Mouse (Mus musculus): ENCODE results near the gene Daw1. TPM values are rescaled to one million over a fixed set of nuclear protein-coding genes. Genes with fewer than 3 reads are reported as not detected.
A peak's percentile ranks its signal among the peaks of the same experiment; 100 is the strongest.

The Daw1 gene
- polyA plus RNA-seq, 1 experiment from 2014 or later, result 0.11 TPM

GRCm38 (mm10) chr1:83161658-83162057, 2.1 kb downstream of the Daw1 start:
- Histone ChIP-seq H3K27me3 (ENCODE audit: control insufficient read depth, insufficient read depth, low read length) (no peaks in the 10 kb centered on the region), H3K9me3 (ENCODE audit: control insufficient read depth, low read length) (no peaks in the 10 kb centered on the region), H3K27ac (replicated peaks; ENCODE audit: low read depth, low read length) (no peak overlapping the region), H3K36me3 (ENCODE audit: control insufficient read depth, insufficient read depth, low read length) (no peaks in the 10 kb centered on the region), H3K4me2 (ENCODE audit: low read depth, severe bottlenecking) (no peak overlapping the region), H3K9ac (ENCODE audit: low read length) (no peak overlapping the region), H3K4me1 (ENCODE audit: control insufficient read depth, insufficient read depth, low read length) (no peaks in the 10 kb centered on the region), H3K4me3 (ENCODE audit: low read depth, low read length) (no peak overlapping the region)
- ATAC-seq (ENCODE audit: insufficient number of reproducible peaks, low FRiP score, low TSS enrichment, low read depth) (no peak), DNase-seq (ENCODE audit: low spot score) (peak; percentile 15)
- 79% methylated on average over 3 of the region's 3 CpGs for WGBS

- Histone ChIP-seq H3K4me1 (ENCODE audit: control insufficient read depth, insufficient read depth, low read length) (no peaks in the 10 kb centered on the region), H3K9me3 (ENCODE audit: control insufficient read depth, low read length) (no peaks in the 10 kb centered on the region), H3K4me2 (ENCODE audit: low read depth, severe bottlenecking) (no peak overlapping the region), H3K27me3 (ENCODE audit: control insufficient read depth, insufficient read depth, low read length) (no peaks in the 10 kb centered on the region), H3K4me3 (ENCODE audit: low read depth, low read length) (no peak overlapping the region), H3K27ac (replicated peaks; ENCODE audit: low read depth, low read length) (no peak overlapping the region), H3K36me3 (ENCODE audit: control insufficient read depth, insufficient read depth, low read length) (no peaks in the 10 kb centered on the region), H3K9ac (ENCODE audit: low read length) (no peak overlapping the region)
- DNase-seq (ENCODE audit: low spot score) (peak; percentile 3), ATAC-seq (ENCODE audit: insufficient number of reproducible peaks, low FRiP score, low TSS enrichment, low read depth) (no peak)
- 84% methylated on average over 3 of the region's 3 CpGs for WGBS
Measured at GRCm38 (mm10) chr1:83164027-83164426, 4.5 kb downstream of the Daw1 start.

GRCm38 (mm10) chr1:83169158-83169557, 9.6 kb downstream of the Daw1 start:
- DNase-seq (ENCODE audit: low spot score) (no peak), ATAC-seq (ENCODE audit: insufficient number of reproducible peaks, low FRiP score, low TSS enrichment, low read depth) (peak; percentile 75; the same call in 1 of the 2 replicates)
- Histone ChIP-seq H3K9ac (ENCODE audit: low read length) (no peak overlapping the region), H3K4me2 (ENCODE audit: low read depth, severe bottlenecking) (no peak overlapping the region), H3K9me3 (ENCODE audit: control insufficient read depth, low read length) (no peaks in the 10 kb centered on the region), H3K4me1 (ENCODE audit: control insufficient read depth, insufficient read depth, low read length) (no peaks in the 10 kb centered on the region), H3K36me3 (ENCODE audit: control insufficient read depth, insufficient read depth, low read length) (no peaks in the 10 kb centered on the region), H3K27ac (replicated peaks; ENCODE audit: low read depth, low read length) (0 out of 2 replicates have a peak overlapping the region, but pooled peaks have one; percentile 16), H3K4me3 (ENCODE audit: low read depth, low read length) (no peak overlapping the region), H3K27me3 (ENCODE audit: control insufficient read depth, insufficient read depth, low read length) (no peaks in the 10 kb centered on the region)
- WGBS, result 81% methylated on average over 3 of the region's 3 CpGs

GRCm38 (mm10) chr1:83175985-83176384, 16.4 kb downstream of the Daw1 start:
- Histone ChIP-seq H3K9me3 (ENCODE audit: control insufficient read depth, low read length) (no peaks in the 10 kb centered on the region), H3K27me3 (ENCODE audit: control insufficient read depth, insufficient read depth, low read length) (no peaks in the 10 kb centered on the region), H3K4me2 (ENCODE audit: low read depth, severe bottlenecking) (no peak overlapping the region), H3K9ac (ENCODE audit: low read length) (no peak overlapping the region), H3K36me3 (ENCODE audit: control insufficient read depth, insufficient read depth, low read length) (no peaks in the 10 kb centered on the region), H3K27ac (replicated peaks; ENCODE audit: low read depth, low read length) (no peak overlapping the region), H3K4me1 (ENCODE audit: control insufficient read depth, insufficient read depth, low read length) (no peaks in the 10 kb centered on the region), H3K4me3 (ENCODE audit: low read depth, low read length) (no peak overlapping the region)
- no peak for ATAC-seq (ENCODE audit: insufficient number of reproducible peaks, low FRiP score, low TSS enrichment, low read depth)
- 75% methylated on average over 1 of the region's 1 CpGs for WGBS
- no peak for DNase-seq (ENCODE audit: low spot score)

- DNase-seq (ENCODE audit: low spot score) (no peak), ATAC-seq (ENCODE audit: insufficient number of reproducible peaks, low FRiP score, low TSS enrichment, low read depth) (no peak)
- H3K27ac ChIP-seq (replicated peaks; ENCODE audit: low read depth, low read length), result no peak overlapping the region
- no peaks in the 10 kb centered on the region for H3K9me3 ChIP-seq (ENCODE audit: control insufficient read depth, low read length)
- no peaks in the 10 kb centered on the region for H3K4me1 ChIP-seq (ENCODE audit: control insufficient read depth, insufficient read depth, low read length)
- no peak overlapping the region for H3K4me2 ChIP-seq (ENCODE audit: low read depth, severe bottlenecking)
- 91% methylated on average over 7 of the region's 7 CpGs for WGBS
- no peaks in the 10 kb centered on the region for H3K36me3 ChIP-seq (ENCODE audit: control insufficient read depth, insufficient read depth, low read length)
- H3K27me3 ChIP-seq (ENCODE audit: control insufficient read depth, insufficient read depth, low read length), result no peaks in the 10 kb centered on the region
- no peak overlapping the region for H3K4me3 ChIP-seq (ENCODE audit: low read depth, low read length)
- no peak overlapping the region for H3K9ac ChIP-seq (ENCODE audit: low read length)
Measured at GRCm38 (mm10) chr1:83179531-83179930, 20.0 kb downstream of the Daw1 start.

GRCm38 (mm10) chr1:83181418-83181817, 21.9 kb downstream of the Daw1 start:
- DNase-seq (ENCODE audit: low spot score) (no peak), ATAC-seq (ENCODE audit: insufficient number of reproducible peaks, low FRiP score, low TSS enrichment, low read depth) (no peak)
- Histone ChIP-seq H3K36me3 (ENCODE audit: control insufficient read depth, insufficient read depth, low read length) (no peaks in the 10 kb centered on the region), H3K27ac (replicated peaks; ENCODE audit: low read depth, low read length) (no peak overlapping the region), H3K4me1 (ENCODE audit: control insufficient read depth, insufficient read depth, low read length) (no peaks in the 10 kb centered on the region), H3K4me3 (ENCODE audit: low read depth, low read length) (no peak overlapping the region), H3K9me3 (ENCODE audit: control insufficient read depth, low read length) (no peaks in the 10 kb centered on the region), H3K9ac (ENCODE audit: low read length) (no peak overlapping the region), H3K4me2 (ENCODE audit: low read depth, severe bottlenecking) (no peak overlapping the region), H3K27me3 (ENCODE audit: control insufficient read depth, insufficient read depth, low read length) (no peaks in the 10 kb centered on the region)
- 69% methylated on average over 4 of the region's 4 CpGs for WGBS

- Histone ChIP-seq H3K36me3 (ENCODE audit: control insufficient read depth, insufficient read depth, low read length) (no peaks in the 10 kb centered on the region), H3K4me1 (ENCODE audit: control insufficient read depth, insufficient read depth, low read length) (no peaks in the 10 kb centered on the region), H3K4me2 (ENCODE audit: low read depth, severe bottlenecking) (no peak overlapping the region), H3K9me3 (ENCODE audit: control insufficient read depth, low read length) (no peaks in the 10 kb centered on the region), H3K27ac (replicated peaks; ENCODE audit: low read depth, low read length) (no peak overlapping the region), H3K4me3 (ENCODE audit: low read depth, low read length) (no peak overlapping the region), H3K27me3 (ENCODE audit: control insufficient read depth, insufficient read depth, low read length) (no peaks in the 10 kb centered on the region), H3K9ac (ENCODE audit: low read length) (no peak overlapping the region)
- DNase-seq (ENCODE audit: low spot score) (peak; percentile 70), ATAC-seq (ENCODE audit: insufficient number of reproducible peaks, low FRiP score, low TSS enrichment, low read depth) (no peak)
- WGBS, result 49% methylated on average over 2 of the region's 2 CpGs
Measured at GRCm38 (mm10) chr1:83187154-83187553, 27.6 kb downstream of the Daw1 start.

- no peak overlapping the region for H3K4me3 ChIP-seq (ENCODE audit: low read depth, low read length)
- no peak overlapping the region for H3K4me2 ChIP-seq (ENCODE audit: low read depth, severe bottlenecking)
- ATAC-seq (ENCODE audit: insufficient number of reproducible peaks, low FRiP score, low TSS enrichment, low read depth), result no peak
- H3K4me1 ChIP-seq (ENCODE audit: control insufficient read depth, insufficient read depth, low read length), result no peaks in the 10 kb centered on the region
- no peaks in the 10 kb centered on the region for H3K9me3 ChIP-seq (ENCODE audit: control insufficient read depth, low read length)
- DNase-seq (ENCODE audit: low spot score), result no peak
- no peaks in the 10 kb centered on the region for H3K27me3 ChIP-seq (ENCODE audit: control insufficient read depth, insufficient read depth, low read length)
- no peaks in the 10 kb centered on the region for H3K36me3 ChIP-seq (ENCODE audit: control insufficient read depth, insufficient read depth, low read length)
- no peak overlapping the region for H3K9ac ChIP-seq (ENCODE audit: low read length)
- no peak overlapping the region for H3K27ac ChIP-seq (replicated peaks; ENCODE audit: low read depth, low read length)
- WGBS, result 78% methylated on average over 1 of the region's 1 CpGs
Measured at GRCm38 (mm10) chr1:83209981-83210380, 50.4 kb downstream of the Daw1 start.

GRCm38 (mm10) chr1:83218260-83218659, 58.7 kb downstream of the Daw1 start:
- Histone ChIP-seq H3K27ac (replicated peaks; ENCODE audit: low read depth, low read length) (no peak overlapping the region), H3K4me3 (ENCODE audit: low read depth, low read length) (no peak overlapping the region), H3K4me1 (ENCODE audit: control insufficient read depth, insufficient read depth, low read length) (no peaks in the 10 kb centered on the region), H3K4me2 (ENCODE audit: low read depth, severe bottlenecking) (no peak overlapping the region), H3K9me3 (ENCODE audit: control insufficient read depth, low read length) (no peaks in the 10 kb centered on the region), H3K36me3 (ENCODE audit: control insufficient read depth, insufficient read depth, low read length) (no peaks in the 10 kb centered on the region), H3K9ac (ENCODE audit: low read length) (no peak overlapping the region), H3K27me3 (ENCODE audit: control insufficient read depth, insufficient read depth, low read length) (no peaks in the 10 kb centered on the region)
- WGBS, result 42% methylated on average over 1 of the region's 1 CpGs
- no peak for ATAC-seq (ENCODE audit: insufficient number of reproducible peaks, low FRiP score, low TSS enrichment, low read depth)
- DNase-seq (ENCODE audit: low spot score), result no peak
